8 mouse cellular contexts compared by ENCODE assay signal in the genomic region with DNA sequence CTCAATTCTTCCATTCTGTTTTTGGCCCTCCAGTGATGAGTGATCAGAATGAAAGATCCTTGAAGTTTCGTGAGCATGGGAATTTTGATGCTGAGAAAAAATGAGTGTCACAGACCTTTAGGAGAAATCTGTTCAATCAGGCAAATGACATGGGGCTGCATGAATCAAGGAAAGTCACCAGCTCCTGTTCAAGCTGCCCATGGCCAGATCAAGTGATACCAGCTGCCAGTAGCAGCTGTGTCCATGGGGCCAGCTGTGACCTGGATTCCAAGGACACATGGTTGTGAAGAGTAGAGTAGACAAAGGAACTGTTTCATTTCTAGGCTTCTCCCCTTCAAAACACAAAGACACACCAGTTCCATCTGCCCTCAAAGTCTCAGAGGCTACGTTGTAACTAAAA.
DNase-seq lines count a peak whose midpoint lies in the region; ATAC-seq and TF ChIP-seq lines count a peak whose summit lies in the region.

No protein-coding gene starts in this region.

- H3K4me1 ChIP-seq in forebrain, embryonic 13.5 days = peaks cover 6% of the 10 kb centered on the region; the same call in 1 of the 2 replicates
- H3K4me1 ChIP-seq in forebrain, embryonic 15.5 days = no peaks in the 10 kb centered on the region
- H3K4me1 ChIP-seq in liver, adult 2 months (ENCODE audit: control insufficient read depth, insufficient read depth, low read length) = peaks cover 2% of the 10 kb centered on the region; the same call in 1 of the 2 replicates
- no peaks in the 10 kb centered on the region for H3K4me1 ChIP-seq in liver, embryonic 11.5 days (replicated peaks; ENCODE audit: control insufficient read depth, insufficient read depth, low read length)
- H3K4me1 ChIP-seq in heart, embryonic 16.5 days (ENCODE audit: control insufficient read depth, insufficient read depth, low read length) = peaks cover 17% of the 10 kb centered on the region

- no peak overlapping the region for H3K27ac ChIP-seq in forebrain, embryonic 13.5 days
- no peak overlapping the region for H3K27ac ChIP-seq in forebrain, embryonic 15.5 days (replicated peaks)
- no peak overlapping the region for H3K27ac ChIP-seq in liver, adult 2 months (replicated peaks; ENCODE audit: insufficient read depth, low read depth, low read length)
- no peak overlapping the region for H3K27ac ChIP-seq in liver, embryonic 11.5 days (ENCODE audit: low read depth, low read length)
- peak overlapping the region; percentile 79 for H3K27ac ChIP-seq in heart, embryonic 16.5 days (ENCODE audit: low read length)

- H3K9ac ChIP-seq in forebrain, embryonic 13.5 days = no peak overlapping the region
- no peak overlapping the region for H3K9ac ChIP-seq in forebrain, embryonic 15.5 days (replicated peaks)
- no peak overlapping the region for H3K9ac ChIP-seq in liver, adult 2 months (ENCODE audit: low read depth, low read length)
- no peak overlapping the region for H3K9ac ChIP-seq in liver, embryonic 11.5 days (ENCODE audit: low read depth, low read length)
- H3K9ac ChIP-seq in heart, embryonic 16.5 days (ENCODE audit: low read length) = no peak overlapping the region

- DNase-seq in liver, adult 2 months (ENCODE audit: extremely low read depth, low read depth, low spot score) = peak; percentile 3
- DNase-seq in liver, embryonic 11.5 days (ENCODE audit: low spot score) = no peak
- DNase-seq in mesoderm, embryonic 11.5 days (ENCODE audit: low read depth, low spot score) = peak; percentile 20
- no peak for DNase-seq in right cerebral cortex, adult 2 months (ENCODE audit: low spot score in 2 of 2)
- DNase-seq in lung, postnatal 10 days = no peak

- peak; percentile 16; the same call in 1 of the 2 replicates for ATAC-seq in forebrain, embryonic 13.5 days
- no peak for ATAC-seq in forebrain, embryonic 15.5 days (replicated peaks)
- ATAC-seq in liver, embryonic 11.5 days (replicated peaks; ENCODE audit: low FRiP score) = no peak
- ATAC-seq in heart, embryonic 16.5 days (replicated peaks; ENCODE audit: extremely low read depth, insufficient read depth, low FRiP score) = no peak

- no peak overlapping the region for H3K4me3 ChIP-seq in forebrain, embryonic 13.5 days
- H3K4me3 ChIP-seq in forebrain, embryonic 15.5 days = no peak overlapping the region
- no peak overlapping the region for H3K4me3 ChIP-seq in liver, adult 2 months (ENCODE audit: insufficient read depth, low read depth, low read length)
- no peak overlapping the region for H3K4me3 ChIP-seq in liver, embryonic 11.5 days (ENCODE audit: low read depth, low read length)
- H3K4me3 ChIP-seq in heart, embryonic 16.5 days (ENCODE audit: low read length) = no peak overlapping the region

- no peak for TF ChIP-seq CTCF in liver, adult 2 months (IDR thresholded peaks at IDR 0.05; ENCODE audit: low read depth, low read length)

- H3K27me3 ChIP-seq in forebrain, embryonic 13.5 days = no peaks in the 10 kb centered on the region
- no peaks in the 10 kb centered on the region for H3K27me3 ChIP-seq in forebrain, embryonic 15.5 days
- no peaks in the 10 kb centered on the region for H3K27me3 ChIP-seq in liver, adult 2 months (ENCODE audit: control insufficient read depth, insufficient read depth, low read length)
- H3K27me3 ChIP-seq in liver, embryonic 11.5 days (replicated peaks; ENCODE audit: control insufficient read depth, insufficient read depth, low read length) = no peaks in the 10 kb centered on the region
- H3K27me3 ChIP-seq in heart, embryonic 16.5 days (ENCODE audit: control insufficient read depth, insufficient read depth, low read length) = no peaks in the 10 kb centered on the region

- 66% methylated on average over 2 of the region's 2 CpGs for WGBS in forebrain, embryonic 13.5 days
- 71% methylated on average over 2 of the region's 2 CpGs for WGBS in forebrain, embryonic 15.5 days
- WGBS in liver, adult 2 months = 75% methylated on average over 2 of the region's 2 CpGs
- WGBS in liver, embryonic 11.5 days = 70% methylated on average over 2 of the region's 2 CpGs
- 50% methylated on average over 2 of the region's 2 CpGs for whole genome bisulfite sequencing in heart, embryonic 16.5 days

- no peaks in the 10 kb centered on the region for H3K36me3 ChIP-seq in forebrain, embryonic 13.5 days (ENCODE audit: poor library complexity, severe bottlenecking)
- H3K36me3 ChIP-seq in forebrain, embryonic 15.5 days = no peaks in the 10 kb centered on the region
- H3K36me3 ChIP-seq in liver, adult 2 months (ENCODE audit: control insufficient read depth, insufficient read depth, low read length) = no peaks in the 10 kb centered on the region
- no peaks in the 10 kb centered on the region for H3K36me3 ChIP-seq in liver, embryonic 11.5 days (ENCODE audit: control insufficient read depth, insufficient read depth, low read length)
- H3K36me3 ChIP-seq in heart, embryonic 16.5 days (ENCODE audit: control insufficient read depth, insufficient read depth) = no peaks in the 10 kb centered on the region

- H3K4me2 ChIP-seq in forebrain, embryonic 13.5 days = no peak overlapping the region
- no peak overlapping the region for H3K4me2 ChIP-seq in forebrain, embryonic 15.5 days (replicated peaks)
- no peak overlapping the region for H3K4me2 ChIP-seq in liver, embryonic 11.5 days
- no peak overlapping the region for H3K4me2 ChIP-seq in heart, embryonic 16.5 days (ENCODE audit: low read depth, low read length)

- no peaks in the 10 kb centered on the region for H3K9me3 ChIP-seq in forebrain, embryonic 13.5 days (replicated peaks)
- H3K9me3 ChIP-seq in forebrain, embryonic 15.5 days = no peaks in the 10 kb centered on the region
- H3K9me3 ChIP-seq in liver, embryonic 11.5 days (ENCODE audit: control insufficient read depth, low read length) = no peaks in the 10 kb centered on the region
- H3K9me3 ChIP-seq in heart, embryonic 16.5 days (replicated peaks; ENCODE audit: control insufficient read depth, low read length) = no peaks in the 10 kb centered on the region

- H3K79me2 ChIP-seq in liver, adult 2 months (ENCODE audit: control insufficient read depth, insufficient read depth, low read length) = no peaks in the 10 kb centered on the region

- no peak for TF ChIP-seq POLR2A in liver, adult 2 months (IDR thresholded peaks at IDR 0.05; ENCODE audit: extremely low read depth, insufficient read depth, low read length)

Comparison
In these comparisons a context has a peak if more than half of its experiments do, and no peak if none do; other contexts are left out.
1. DNase-seq: peak in liver, adult 2 months (single experiment) and mesoderm, embryonic 11.5 days (single experiment); none in liver, embryonic 11.5 days (single experiment), right cerebral cortex, adult 2 months (0 of 2) and lung, postnatal 10 days (single experiment).